Mouse (Mus musculus) CD4-positive, CD25-positive, alpha-beta regulatory T cell, adult 4 months (primary cell): Measurements from ENCODE around the gene Cntnap1. TPM values are rescaled to one million over a fixed set of nuclear protein-coding genes. Genes with fewer than 3 reads are reported as not detected.
A peak's percentile ranks its signal among the peaks of the same experiment; 100 is the strongest.
"Not testable (repeated sequence)": the region's sequence is repeated elsewhere in the genome, so short reads cannot be mapped to it uniquely, and the experiment has no call there.

Source experiments
- ATAC-seq: one replicate; pipeline ENCODE4 v1.8.0; 2017
- polyA plus RNA-seq, 2 experiments: library from polyadenylated mRNA; unstranded; fragments of 100-300 nt; shearing (Covaris generic); gene quantifications; one replicate each; pipeline ENCODE4 v1.2.1; 2017

Gene Cntnap1
- polyA plus RNA-seq, 2 experiments from 2014 or later = 0.17 TPM; not detected in 1

- ATAC-seq = no peak
Measured at GRCm38 (mm10) chr11:101149178-101150105, 20.9 kb upstream of the Cntnap1 start.

- no peak for ATAC-seq
Measured at GRCm38 (mm10) chr11:101151063-101151462, 19.3 kb upstream of the Cntnap1 start.

- ATAC-seq = no peak
Measured at GRCm38 (mm10) chr11:101152825-101153224, 17.5 kb upstream of the Cntnap1 start.

GRCm38 (mm10) chr11:101154648-101155047, 15.7 kb upstream of the Cntnap1 start:
- no peak for ATAC-seq

- no peak for ATAC-seq
Measured at GRCm38 (mm10) chr11:101155151-101155550, 15.2 kb upstream of the Cntnap1 start.

GRCm38 (mm10) chr11:101155728-101156371, 14.5 kb upstream of the Cntnap1 start, which contains the start of gene Tubg2:
Gene Tubg2 (plus strand): TSS chr11:101155907.
- peak; percentile 71 for ATAC-seq

- not testable (repeated sequence) for ATAC-seq
Measured at GRCm38 (mm10) chr11:101160151-101160550, 10.2 kb upstream of the Cntnap1 start.

GRCm38 (mm10) chr11:101160981-101161505, 9.3 kb upstream of the Cntnap1 start:
- not testable (repeated sequence) for ATAC-seq

- no peak for ATAC-seq
Measured at GRCm38 (mm10) chr11:101161551-101161950, 8.8 kb upstream of the Cntnap1 start.

GRCm38 (mm10) chr11:101162301-101162700, 8.0 kb upstream of the Cntnap1 start:
- no peak for ATAC-seq

GRCm38 (mm10) chr11:101162772-101163171, 7.6 kb upstream of the Cntnap1 start:
- ATAC-seq = no peak

GRCm38 (mm10) chr11:101163476-101164350, 6.6 kb upstream of the Cntnap1 start:
- ATAC-seq = no peak

GRCm38 (mm10) chr11:101164351-101164665, 6.0 kb upstream of the Cntnap1 start:
- no peak for ATAC-seq

GRCm38 (mm10) chr11:101164677-101165580, 5.4 kb upstream of the Cntnap1 start:
- ATAC-seq = no peak

- no peak for ATAC-seq
Measured at GRCm38 (mm10) chr11:101166357-101166756, 4.0 kb upstream of the Cntnap1 start.

- no peak for ATAC-seq
Measured at GRCm38 (mm10) chr11:101167211-101167962, 2.9 kb upstream of the Cntnap1 start.

- no peak for ATAC-seq
Measured at GRCm38 (mm10) chr11:101167963-101168300, 2.4 kb upstream of the Cntnap1 start.

GRCm38 (mm10) chr11:101168301-101168980, 1.9 kb upstream of the Cntnap1 start:
- no peak for ATAC-seq

- no peak for ATAC-seq
Measured at GRCm38 (mm10) chr11:101169301-101170107, 819 bp upstream of the Cntnap1 start.
